Comparison of ENCODE assay signal across 19 mouse cellular contexts in genomic region chr1:143684849-143685248, GRCm38 (mm10). TPM values are rescaled to one million over a fixed set of nuclear protein-coding genes. Genes with fewer than 3 reads are reported as not detected.
"Had no signal": no experiment of that assay in that cellular context is flagged by ENCODE, and none has a peak within 500 bp of the region (broad histone marks: within the 10 kb centered on the region; RNA-seq: fewer than 3 reads in every experiment).

No protein-coding gene starts in this region.

- H3K4me2 ChIP-seq: neural tube, embryonic 12.5 days; neural tube, embryonic 13.5 days; neural tube, embryonic 15.5 days; stomach, embryonic 15.5 days had no signal

- DNase-seq: retina, postnatal 1 day; right cerebral cortex, adult 18-20 months; right cerebral cortex, postnatal 14 days; right cerebral cortex, postnatal 25 days; right cerebral cortex, postnatal 4 days; spleen, adult 18-20 months; thymus, adult 18-20 months; thymus, adult 2 months; thymus, postnatal 14 days; thymus, postnatal 25 days; thymus, postnatal 36 days; thymus, postnatal 4 days had no signal

- H3K27me3 ChIP-seq: neural tube, embryonic 12.5 days; neural tube, embryonic 13.5 days; neural tube, embryonic 15.5 days; stomach, embryonic 15.5 days had no signal

- H3K9ac ChIP-seq: neural tube, embryonic 12.5 days; neural tube, embryonic 13.5 days; neural tube, embryonic 15.5 days; stomach, embryonic 15.5 days had no signal

- H3K4me1 ChIP-seq: neural tube, embryonic 12.5 days; neural tube, embryonic 13.5 days; neural tube, embryonic 15.5 days; stomach, embryonic 15.5 days had no signal

- H3K4me3 ChIP-seq: neural tube, embryonic 12.5 days; neural tube, embryonic 13.5 days; neural tube, embryonic 15.5 days; stomach, embryonic 15.5 days had no signal

- H3K9me3 ChIP-seq: neural tube, embryonic 12.5 days; neural tube, embryonic 13.5 days; neural tube, embryonic 15.5 days; stomach, embryonic 15.5 days had no signal

- H3K27ac ChIP-seq: neural tube, embryonic 12.5 days; neural tube, embryonic 13.5 days; neural tube, embryonic 15.5 days; stomach, embryonic 15.5 days; stomach, postnatal 0 days had no signal

RNA-seq across cellular contexts. Expression of gene B3galt2, which starts 44.4 kb away (rescaled TPM):
- polyA plus RNA-seq: small intestine, adult 2 months; testis, adult 2 months had no signal
